Mouse (Mus musculus) kidney, embryonic 14.5 days (tissue): ENCODE measurements at regions not wholly inside any gene's neighbourhood (a gene's known extent, or its start where the extent isn't known, plus 50 kb on each side); places are given as distances from the start of the nearest gene placed in this dataset.

Experiments used
- ATAC-seq: fragments of 200-750 bp; cut with Nextera tagmentation; 2 replicates; pipeline ENCODE4 v1.8.0; 2017; ENCODE audit warnings: moderate number of reproducible peaks, mild to moderate bottlenecking, moderate TSS enrichment, moderate library complexity; ENCODE audit not compliant: low FRiP score, low TSS enrichment
- H3K27ac ChIP-seq: fragments of 300-500 bp; sonication (generic); 2 replicates; pipeline ENCODE4 v1.5.1; 2014; ENCODE audit warnings: low read depth, mild to moderate bottlenecking, low read length, moderate library complexity, mixed read lengths
- H3K27me3 ChIP-seq: fragments of 300-500 bp; sonication (generic); 2 replicates; pipeline ENCODE4 v1.6.1; 2014; ENCODE audit warnings: mild to moderate bottlenecking, low read length; ENCODE audit not compliant: control insufficient read depth, insufficient read depth
- H3K36me3 ChIP-seq: fragments of 300-500 bp; sonication (generic); 2 replicates; pipeline ENCODE4 v1.6.1; 2014; ENCODE audit warnings: low read length, mixed read lengths; ENCODE audit not compliant: control insufficient read depth, insufficient read depth
- H3K4me1 ChIP-seq: fragments of 300-500 bp; sonication (generic); 2 replicates; pipeline ENCODE4 v1.6.1; 2014; ENCODE audit warnings: low read length, mixed read lengths; ENCODE audit not compliant: control insufficient read depth, insufficient read depth
- H3K4me2 ChIP-seq: fragments of 300-500 bp; sonication (generic); replicated peaks from 2 replicates; pipeline ENCODE4 v1.6.1; 2014; ENCODE audit warnings: low read depth, mild to moderate bottlenecking, low read length
- H3K4me3 ChIP-seq: fragments of 300-500 bp; sonication (generic); 2 replicates; pipeline ENCODE4 v1.5.1; 2014; ENCODE audit warnings: mild to moderate bottlenecking, low read length
- H3K9ac ChIP-seq: fragments of 300-500 bp; sonication (generic); 2 replicates; pipeline ENCODE4 v1.6.1; 2014; ENCODE audit warnings: low read depth, mild to moderate bottlenecking, low read length, moderate library complexity
- H3K9me3 ChIP-seq: fragments of 300-500 bp; sonication (generic); 2 replicates; pipeline ENCODE4 v1.6.1; 2016; ENCODE audit warnings: low read length; ENCODE audit not compliant: control insufficient read depth
- WGBS: fragments of 180-500 bp; shearing (Covaris S2); extraction: QIAGEN DNeasy Blood & Tissue Kit; methylation state at CpG from one replicate; pipeline ENCODE4 v1.1.7; 2014; 5-methylcytosine and 5-hydroxymethylcytosine counted together

- WGBS, result 89% methylated on average over 3 of the region's 3 CpGs
- H3K27me3 ChIP-seq, result no peaks in the 10 kb centered on the region
- H3K4me3 ChIP-seq, result no peak overlapping the region
- no peak for ATAC-seq
- no peak overlapping the region for H3K9ac ChIP-seq
- H3K4me1 ChIP-seq, result no peaks in the 10 kb centered on the region
- H3K4me2 ChIP-seq, result no peak overlapping the region
- no peaks in the 10 kb centered on the region for H3K36me3 ChIP-seq
- H3K27ac ChIP-seq, result no peak overlapping the region
- H3K9me3 ChIP-seq, result no peaks in the 10 kb centered on the region
Measured at GRCm38 (mm10) chr2:79557361-79557760, 77.8 kb upstream of the Itprid2 start.

GRCm38 (mm10) chr2:79566280-79566933 is 68.7 kb upstream of the Itprid2 start:
- Histone ChIP-seq H3K9ac (no peak overlapping the region), H3K36me3 (no peaks in the 10 kb centered on the region), H3K4me1 (no peaks in the 10 kb centered on the region), H3K4me2 (no peak overlapping the region), H3K27me3 (no peaks in the 10 kb centered on the region), H3K9me3 (no peaks in the 10 kb centered on the region), H3K27ac (0 out of 2 replicates have a peak overlapping the region, but pooled peaks have one; percentile 24), H3K4me3 (no peak overlapping the region)
- WGBS, result 24% methylated on average over 3 of the region's 3 CpGs
- 0 out of 2 replicates have a peak, but pooled peaks have one; percentile 55 for ATAC-seq

DNA sequence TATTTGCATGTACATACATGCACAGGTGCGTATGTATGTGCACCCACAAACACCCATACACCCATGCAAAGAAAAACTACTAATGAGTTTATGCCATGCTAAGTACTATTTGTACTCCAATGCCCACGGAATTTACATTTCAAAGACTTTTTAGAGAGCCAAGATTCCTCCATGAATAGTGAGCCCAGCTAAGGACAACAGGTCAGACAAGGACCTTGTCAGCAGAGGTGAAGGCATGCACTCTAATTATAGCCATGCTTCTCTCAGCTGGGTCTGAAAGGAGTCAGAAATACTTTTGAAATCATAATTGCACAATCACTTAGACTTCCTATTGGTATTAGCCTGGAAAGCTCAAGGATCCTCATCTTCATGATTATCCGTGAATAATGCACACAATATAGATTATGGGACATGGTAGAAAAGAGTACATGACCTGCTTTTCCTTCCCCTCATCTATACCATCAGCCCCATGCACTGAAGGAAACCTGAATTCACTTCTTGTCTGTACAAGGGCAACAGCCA is 67.7 kb upstream of the Itprid2 start:
- Histone ChIP-seq H3K9ac (no peak overlapping the region), H3K4me3 (no peak overlapping the region), H3K4me1 (no peaks in the 10 kb centered on the region), H3K36me3 (no peaks in the 10 kb centered on the region), H3K9me3 (no peaks in the 10 kb centered on the region), H3K27ac (no peak overlapping the region), H3K4me2 (no peak overlapping the region), H3K27me3 (no peaks in the 10 kb centered on the region)
- no peak for ATAC-seq
- 79% methylated on average over 3 of the region's 3 CpGs for WGBS

DNA sequence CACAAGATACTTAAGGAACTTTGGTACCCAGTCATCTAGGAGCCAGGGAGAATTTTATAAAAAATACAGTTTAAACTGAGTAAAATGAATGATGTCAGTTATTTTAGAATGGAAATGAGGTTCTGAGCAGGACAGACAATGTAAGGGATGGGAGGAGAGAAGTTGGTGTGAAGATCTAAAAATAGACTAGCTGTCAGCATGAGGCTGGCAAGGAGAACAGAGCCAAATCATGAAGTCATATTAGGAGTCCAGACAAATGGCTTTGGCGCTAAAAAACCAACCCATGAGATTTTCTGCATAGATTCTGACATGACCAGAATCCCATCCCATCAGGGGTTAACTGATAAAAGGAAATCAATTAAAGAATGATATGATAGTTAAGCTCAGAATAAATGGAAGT is 65.5 kb upstream of the Itprid2 start:
- 90% methylated on average over 1 of the region's 1 CpGs for WGBS
- Histone ChIP-seq H3K27me3 (no peaks in the 10 kb centered on the region), H3K27ac (no peak overlapping the region), H3K36me3 (no peaks in the 10 kb centered on the region), H3K4me1 (no peaks in the 10 kb centered on the region), H3K4me3 (no peak overlapping the region), H3K9me3 (no peaks in the 10 kb centered on the region), H3K4me2 (no peak overlapping the region), H3K9ac (no peak overlapping the region)
- ATAC-seq, result no peak

DNA sequence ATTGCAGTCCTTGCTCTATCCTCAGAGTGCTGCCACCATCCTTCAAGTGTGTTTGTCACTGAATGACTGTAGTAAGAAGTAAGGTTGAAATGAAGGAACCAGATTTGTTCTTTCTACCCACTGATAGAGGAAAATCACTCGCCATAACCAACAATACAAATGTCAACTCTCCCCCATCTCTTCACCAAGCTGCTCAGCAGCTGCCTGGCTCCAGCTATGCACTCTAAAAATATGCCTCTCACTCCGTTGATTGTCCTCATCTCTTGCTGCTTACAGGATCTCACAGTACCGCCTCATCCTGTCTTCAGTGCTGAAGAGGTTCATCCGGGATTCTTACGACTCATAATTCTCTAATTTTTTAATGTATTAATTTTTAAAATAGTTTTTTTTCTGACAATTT is 63.2 kb upstream of the Itprid2 start:
- no peak for ATAC-seq
- WGBS, result 80% methylated on average over 5 of the region's 5 CpGs
- Histone ChIP-seq H3K4me2 (no peak overlapping the region), H3K4me1 (no peaks in the 10 kb centered on the region), H3K4me3 (no peak overlapping the region), H3K36me3 (no peaks in the 10 kb centered on the region), H3K27me3 (no peaks in the 10 kb centered on the region), H3K9me3 (no peaks in the 10 kb centered on the region), H3K9ac (no peak overlapping the region), H3K27ac (no peak overlapping the region)

- Histone ChIP-seq H3K4me3 (no peak overlapping the region), H3K4me1 (no peaks in the 10 kb centered on the region), H3K9me3 (no peaks in the 10 kb centered on the region), H3K27me3 (no peaks in the 10 kb centered on the region), H3K4me2 (no peak overlapping the region), H3K27ac (no peak overlapping the region), H3K9ac (no peak overlapping the region), H3K36me3 (no peaks in the 10 kb centered on the region)
- WGBS, result 55% methylated on average over 6 of the region's 6 CpGs
- no peak for ATAC-seq
Measured at GRCm38 (mm10) chr2:79575074-79575473, 60.1 kb upstream of the Itprid2 start.

DNA sequence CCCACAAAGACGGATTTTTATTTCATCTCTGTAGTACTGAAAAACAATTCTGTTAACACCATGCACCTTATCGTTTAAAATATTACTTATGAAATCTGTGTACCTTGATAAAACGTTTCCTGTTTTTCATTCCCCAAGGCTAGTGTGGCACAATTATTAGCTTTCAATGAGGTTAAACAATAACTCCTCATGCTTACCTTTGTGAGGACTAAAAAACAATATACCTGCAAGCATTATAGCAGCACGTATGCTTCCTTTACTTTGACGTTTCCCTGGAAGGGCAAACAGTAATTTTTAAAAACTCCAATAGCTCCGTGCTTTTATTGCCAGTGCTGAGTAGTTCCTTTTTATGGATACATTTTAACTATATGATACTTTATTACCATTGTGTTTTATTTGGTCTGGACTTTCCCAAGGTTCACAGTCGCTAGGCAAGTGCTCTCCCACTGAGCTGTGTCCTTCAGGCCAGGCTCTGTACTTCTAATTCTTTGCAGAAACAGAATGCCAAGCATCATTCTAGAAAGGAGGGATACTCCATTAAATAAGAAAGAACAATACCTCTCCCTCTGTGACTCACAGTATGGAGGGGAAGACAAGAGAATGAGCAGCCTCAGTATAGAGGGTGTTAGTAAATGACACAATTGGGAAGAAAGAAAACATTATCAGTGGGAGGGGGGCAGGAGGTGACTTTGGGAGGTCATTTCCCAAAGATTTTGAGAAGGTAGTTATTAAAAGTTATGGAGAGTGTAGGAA is 50.0 kb upstream of the Itprid2 start:
- Histone ChIP-seq H3K4me2 (no peak overlapping the region), H3K4me3 (no peak overlapping the region), H3K9ac (no peak overlapping the region), H3K9me3 (no peaks in the 10 kb centered on the region), H3K27ac (no peak overlapping the region), H3K27me3 (no peaks in the 10 kb centered on the region), H3K4me1 (no peaks in the 10 kb centered on the region), H3K36me3 (no peaks in the 10 kb centered on the region)
- 65% methylated on average over 7 of the region's 7 CpGs for WGBS
- ATAC-seq, result no peak
